Mouse (Mus musculus) liver, embryonic 12.5 days (tissue): Measurements from ENCODE around the gene Zfp618. TPM values are rescaled to one million over a fixed set of nuclear protein-coding genes. Genes with fewer than 3 reads are reported as not detected.
A peak's percentile ranks its signal among the peaks of the same experiment; 100 is the strongest.

Experiments used
- ATAC-seq: fragments of 200-750 bp; cut with Nextera tagmentation; 2 replicates; pipeline ENCODE4 v1.8.0; 2017; ENCODE audit warnings: moderate number of reproducible peaks, mild to moderate bottlenecking, moderate library complexity
- H3K27ac ChIP-seq: fragments of 300-500 bp; sonication (generic); 2 replicates; pipeline ENCODE4 v1.5.1; 2016; ENCODE audit warnings: mild to moderate bottlenecking
- H3K27me3 ChIP-seq: fragments of 300-500 bp; sonication (generic); replicated peaks from 2 replicates; pipeline ENCODE4 v1.6.1; 2016; ENCODE audit warnings: mild to moderate bottlenecking, moderate library complexity
- H3K36me3 ChIP-seq: fragments of 300-500 bp; sonication (generic); 2 replicates; pipeline ENCODE4 v1.6.1; 2016; ENCODE audit warnings: mild to moderate bottlenecking, moderate library complexity
- H3K4me1 ChIP-seq: fragments of 300-500 bp; sonication (generic); 2 replicates; pipeline ENCODE4 v1.6.1; 2016
- H3K4me2 ChIP-seq: fragments of 300-500 bp; sonication (generic); 2 replicates; pipeline ENCODE4 v1.6.1; 2016; ENCODE audit warnings: mild to moderate bottlenecking, moderate library complexity
- H3K4me3 ChIP-seq: fragments of 300-500 bp; sonication (generic); 2 replicates; pipeline ENCODE4 v1.5.1; 2016; ENCODE audit warnings: mild to moderate bottlenecking, moderate library complexity
- H3K9ac ChIP-seq: fragments of 300-500 bp; sonication (generic); 2 replicates; pipeline ENCODE4 v1.6.1; 2016; ENCODE audit warnings: mild to moderate bottlenecking, moderate library complexity
- H3K9me3 ChIP-seq: fragments of 300-500 bp; sonication (generic); replicated peaks from 2 replicates; pipeline ENCODE4 v1.6.1; 2016; ENCODE audit warnings: mild to moderate bottlenecking, moderate library complexity
- WGBS: fragments of 180-500 bp; shearing (Covaris S2); methylation state at CpG from one replicate; pipeline ENCODE4 v1.1.7; 2016; ENCODE audit not compliant: insufficient replicate concordance; 5-methylcytosine and 5-hydroxymethylcytosine counted together
- polyA plus RNA-seq: library from polyadenylated mRNA; unstranded; fragments of >200 nt; fragmentation: Nextera tagmentation; extraction: Ambion mirVana; gene quantifications from 2 replicates; pipeline ENCODE4 v1.2.1, GENCODE M21; 2016

The Zfp618 gene
- polyA plus RNA-seq, 1 experiment from 2014 or later = 5.8 TPM

DNA sequence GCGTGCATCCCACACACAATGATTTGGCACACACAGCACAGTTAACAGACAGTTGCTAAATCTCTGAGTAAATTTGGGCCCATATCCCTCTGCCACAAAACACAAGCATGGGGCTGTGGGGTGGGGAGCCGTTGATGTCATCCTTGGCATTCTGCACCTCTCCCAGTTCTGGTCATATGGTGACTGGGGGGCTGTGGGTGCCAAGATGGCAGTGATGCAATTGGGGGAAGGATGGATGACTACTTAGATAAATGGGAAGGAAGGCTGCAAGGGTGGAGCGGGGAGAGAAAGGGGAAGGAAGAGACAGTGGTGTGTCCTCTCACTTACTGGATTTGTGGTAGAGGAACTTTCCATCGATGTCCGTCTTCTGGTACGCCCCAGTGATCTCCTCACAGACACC, 185.8 kb downstream of the Zfp618 start:
- WGBS = 47% methylated on average over 6 of the region's 6 CpGs

DNA sequence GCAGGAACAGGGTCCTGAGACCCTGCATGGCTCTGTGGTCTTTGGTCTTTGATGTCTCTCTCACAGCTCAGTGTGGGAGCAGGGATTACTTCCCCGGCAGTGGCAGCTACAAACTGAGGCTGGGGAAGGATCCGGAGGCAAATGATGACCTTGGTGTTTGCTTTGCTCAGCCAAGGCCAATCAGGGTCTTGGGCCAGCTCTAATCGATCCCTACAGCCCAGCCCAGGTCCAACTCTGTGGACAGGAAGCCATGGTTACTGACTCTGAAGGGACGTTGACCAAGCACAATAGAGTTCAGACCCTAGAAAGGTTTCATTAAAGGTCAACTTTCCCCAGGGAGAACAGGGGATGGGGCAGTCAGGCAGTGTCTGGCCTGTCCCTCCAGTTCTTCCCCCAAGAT, 188.7 kb downstream of the Zfp618 start:
- no peaks in the 10 kb centered on the region for H3K9me3 ChIP-seq
- ATAC-seq = peak; percentile 61
- H3K27me3 ChIP-seq = no peaks in the 10 kb centered on the region
- H3K36me3 ChIP-seq = peaks cover 19% of the 10 kb centered on the region
- peak overlapping the region; percentile 46 for H3K4me3 ChIP-seq
- peak overlapping the region; percentile 56; the same call in 1 of the 2 replicates for H3K27ac ChIP-seq
- 0 out of 2 replicates have a peak overlapping the region, but pooled peaks have one; percentile 28 for H3K9ac ChIP-seq
- 0 out of 2 replicates have a peak, but pooled peaks cover 5% of the 10 kb centered on the region for H3K4me1 ChIP-seq
- WGBS = 36% methylated on average over 4 of the region's 4 CpGs
- 0 out of 2 replicates have a peak overlapping the region, but pooled peaks have one; percentile 54 for H3K4me2 ChIP-seq

More for the DNA sequence above, 185.8 kb downstream of the Zfp618 start:
- H3K36me3 ChIP-seq = peaks cover 38% of the 10 kb centered on the region
- peaks cover 5% of the 10 kb centered on the region for H3K9me3 ChIP-seq
- no peak overlapping the region for H3K9ac ChIP-seq
- no peaks in the 10 kb centered on the region for H3K27me3 ChIP-seq
- 0 out of 2 replicates have a peak, but pooled peaks cover 5% of the 10 kb centered on the region for H3K4me1 ChIP-seq
- no peak for ATAC-seq
- H3K4me2 ChIP-seq = peak overlapping the region; percentile 54
- H3K27ac ChIP-seq = no peak overlapping the region
- H3K4me3 ChIP-seq = no peak overlapping the region

DNA sequence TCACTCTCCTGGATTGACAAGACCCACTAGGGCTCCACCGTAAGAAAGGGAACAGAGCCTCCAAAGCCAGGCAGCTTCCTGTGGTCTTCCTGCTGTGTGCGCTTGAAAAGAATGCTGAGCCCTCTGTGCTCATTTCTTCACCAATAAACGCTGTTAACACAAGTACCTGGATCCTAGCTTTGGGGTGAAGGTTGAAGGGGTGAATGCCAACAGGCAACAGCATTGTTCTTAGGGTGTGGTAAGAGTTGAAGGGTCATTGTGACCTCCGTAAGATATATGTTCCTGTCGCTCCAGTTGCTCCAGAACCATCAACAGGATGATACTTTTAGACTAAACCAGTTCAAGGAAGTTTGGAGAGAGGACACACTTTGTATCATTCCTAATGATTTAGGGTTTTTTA, 189.3 kb downstream of the Zfp618 start, which contains the start of gene Ambp:
TSS of gene Ambp (minus strand) at position 101 of the 400 bp plus-strand sequence.
- peak within 1 kb of the TSS; percentile 54 for H3K4me2 ChIP-seq
- no peak for ATAC-seq
- WGBS = 36% methylated on average over 5 of the region's 5 CpGs
- H3K4me1 ChIP-seq = 0 out of 2 replicates have a peak, but pooled peaks cover 5% of the 10 kb centered on the region
- peak within 1 kb of the TSS; percentile 56; the same call in 1 of the 2 replicates for H3K27ac ChIP-seq
- H3K9ac ChIP-seq = 0 out of 2 replicates have a peak within 1 kb of the TSS, but pooled peaks have one; percentile 28
- H3K27me3 ChIP-seq = no peaks in the 10 kb centered on the region
- peak within 1 kb of the TSS; percentile 46 for H3K4me3 ChIP-seq
- H3K36me3 ChIP-seq = peaks cover 12% of the 10 kb centered on the region
- H3K9me3 ChIP-seq = no peaks in the 10 kb centered on the region

DNA sequence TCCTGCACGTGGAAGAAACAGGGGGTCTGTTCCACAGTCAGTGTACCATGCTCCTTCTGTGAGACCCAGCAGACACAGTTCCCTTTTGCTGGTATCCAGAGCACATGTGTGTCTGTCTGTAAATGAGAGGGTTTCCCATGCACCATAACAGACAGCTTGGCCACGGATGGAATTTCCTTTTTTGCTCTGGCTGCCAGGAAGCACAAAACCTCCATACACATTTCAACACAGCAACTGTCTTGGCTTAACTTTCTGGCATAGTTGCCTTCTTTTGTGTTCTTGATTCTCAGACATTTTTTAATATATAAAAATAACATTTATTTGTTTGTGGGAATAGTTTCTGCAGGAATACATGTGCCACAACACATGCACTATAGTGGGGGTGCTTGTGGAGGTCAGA, 190.2 kb downstream of the Zfp618 start:
- Histone ChIP-seq H3K9ac (no peak overlapping the region), H3K4me3 (no peak overlapping the region), H3K27ac (no peak overlapping the region; the same call in 1 of the 2 replicates), H3K36me3 (peaks cover 5% of the 10 kb centered on the region; the same call in 1 of the 2 replicates), H3K4me2 (no peak overlapping the region), H3K4me1 (0 out of 2 replicates have a peak, but pooled peaks cover 5% of the 10 kb centered on the region), H3K9me3 (no peaks in the 10 kb centered on the region), H3K27me3 (no peaks in the 10 kb centered on the region)
- no peak for ATAC-seq
- 29% methylated on average over 2 of the region's 2 CpGs for WGBS

DNA sequence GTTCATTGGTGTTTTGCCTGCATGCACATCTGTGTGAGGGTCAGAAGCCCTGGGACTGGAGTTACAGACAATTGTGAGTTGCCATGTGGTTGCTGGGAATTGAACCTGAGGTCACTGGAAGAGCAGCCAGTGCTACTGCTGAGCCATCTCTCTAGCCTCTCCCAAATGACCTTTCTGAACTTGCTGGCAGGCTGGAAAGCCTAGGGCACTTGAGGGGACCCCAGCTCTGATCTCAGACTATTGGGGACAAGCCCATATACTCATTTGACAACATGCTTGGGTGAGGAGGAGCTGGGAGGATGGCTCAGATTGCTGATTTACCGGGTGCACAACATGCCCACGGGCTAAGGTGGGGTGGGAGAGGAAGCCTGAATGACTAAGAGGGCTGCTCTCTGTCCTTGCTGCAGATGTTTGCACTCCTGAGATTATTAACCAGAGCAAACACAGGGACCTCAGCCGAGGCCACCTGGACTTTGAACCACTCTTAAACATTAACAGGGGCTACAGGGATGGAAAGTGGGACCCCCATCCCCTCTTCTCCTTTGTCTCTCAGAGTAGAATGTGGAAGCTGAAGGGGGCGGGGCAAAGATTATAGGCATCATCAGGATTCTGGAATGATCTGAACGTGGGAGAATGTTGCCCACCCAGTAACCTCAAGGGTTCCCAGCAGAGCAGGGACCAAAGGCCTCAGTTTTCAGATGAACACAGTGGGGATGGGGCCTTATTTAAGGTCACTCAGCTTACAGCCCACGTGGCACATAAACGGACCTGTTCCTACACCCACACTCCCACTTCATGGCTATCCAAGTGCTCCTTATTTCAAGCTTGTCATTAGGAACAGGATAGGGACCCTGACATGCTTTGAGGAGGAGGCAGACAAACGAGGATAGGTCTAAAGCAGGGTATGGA, 191.6 kb downstream of the Zfp618 start:
- no peaks in the 10 kb centered on the region for H3K36me3 ChIP-seq
- peak overlapping the region; percentile 38; the same call in 1 of the 2 replicates for H3K27ac ChIP-seq
- WGBS = 41% methylated on average over 8 of the region's 8 CpGs
- peak; percentile 71 for ATAC-seq
- no peaks in the 10 kb centered on the region for H3K27me3 ChIP-seq
- no peaks in the 10 kb centered on the region for H3K9me3 ChIP-seq
- H3K4me3 ChIP-seq = no peak overlapping the region
- no peak overlapping the region for H3K4me2 ChIP-seq
- no peak overlapping the region for H3K9ac ChIP-seq
- H3K4me1 ChIP-seq = 0 out of 2 replicates have a peak, but pooled peaks cover 5% of the 10 kb centered on the region

DNA sequence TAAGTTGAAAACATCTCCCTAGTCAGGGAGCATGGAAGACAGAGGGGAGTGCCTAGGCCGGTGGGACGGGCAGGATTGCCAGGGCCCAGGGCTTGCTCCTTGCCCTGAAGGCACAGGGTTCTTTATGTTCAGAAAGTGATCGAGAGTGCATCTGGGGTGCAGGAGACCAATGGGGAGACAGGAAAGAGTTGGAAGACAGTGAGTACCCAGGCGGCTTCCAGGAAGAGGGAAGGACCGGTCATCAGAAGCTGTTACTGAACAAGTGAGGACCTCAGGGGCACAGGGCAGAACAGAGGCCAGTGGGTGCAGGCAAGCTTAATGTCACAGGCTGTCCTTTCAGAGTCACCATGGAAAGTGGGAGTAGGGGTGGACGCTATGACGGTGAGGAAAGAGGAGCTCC, 192.8 kb downstream of the Zfp618 start:
- H3K27me3 ChIP-seq = no peaks in the 10 kb centered on the region
- H3K9me3 ChIP-seq = no peaks in the 10 kb centered on the region
- H3K27ac ChIP-seq = no peak overlapping the region
- no peak overlapping the region for H3K9ac ChIP-seq
- no peaks in the 10 kb centered on the region for H3K36me3 ChIP-seq
- WGBS = 75% methylated on average over 7 of the region's 7 CpGs
- no peak for ATAC-seq
- H3K4me1 ChIP-seq = 0 out of 2 replicates have a peak, but pooled peaks cover 5% of the 10 kb centered on the region
- H3K4me3 ChIP-seq = no peak overlapping the region
- H3K4me2 ChIP-seq = no peak overlapping the region

DNA sequence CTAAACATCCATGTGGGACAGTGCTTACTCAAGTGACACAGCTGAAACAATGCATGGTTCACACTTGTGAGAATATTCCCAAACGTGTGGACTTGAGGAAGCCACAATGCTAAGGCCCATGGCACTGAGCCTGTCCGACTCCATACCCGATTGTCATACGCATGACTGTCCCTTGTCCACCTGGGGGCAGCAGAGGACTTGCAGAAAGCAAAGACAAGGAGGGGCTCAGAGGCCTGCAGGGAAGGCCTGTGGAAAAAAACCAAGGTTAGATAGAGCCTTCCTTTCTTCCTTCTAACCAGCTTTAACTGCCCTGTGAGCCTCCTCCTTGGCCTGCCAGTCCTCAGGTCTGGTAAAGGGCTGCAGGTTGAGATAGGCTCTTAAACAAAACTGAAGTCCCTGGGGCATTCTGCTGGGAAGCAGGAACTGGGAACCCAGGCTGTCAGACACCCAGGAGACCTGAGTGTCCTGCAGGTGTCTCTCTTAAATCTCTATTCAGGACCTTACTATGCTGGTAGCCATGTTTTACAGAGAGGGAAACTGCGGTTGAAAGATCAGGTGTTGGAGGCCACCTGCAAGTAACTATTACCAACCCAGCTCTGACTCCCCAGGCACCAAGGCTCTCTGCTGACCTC, 193.7 kb downstream of the Zfp618 start:
- 13% methylated on average over 5 of the region's 5 CpGs for WGBS
- no peak overlapping the region for H3K4me2 ChIP-seq

DNA sequence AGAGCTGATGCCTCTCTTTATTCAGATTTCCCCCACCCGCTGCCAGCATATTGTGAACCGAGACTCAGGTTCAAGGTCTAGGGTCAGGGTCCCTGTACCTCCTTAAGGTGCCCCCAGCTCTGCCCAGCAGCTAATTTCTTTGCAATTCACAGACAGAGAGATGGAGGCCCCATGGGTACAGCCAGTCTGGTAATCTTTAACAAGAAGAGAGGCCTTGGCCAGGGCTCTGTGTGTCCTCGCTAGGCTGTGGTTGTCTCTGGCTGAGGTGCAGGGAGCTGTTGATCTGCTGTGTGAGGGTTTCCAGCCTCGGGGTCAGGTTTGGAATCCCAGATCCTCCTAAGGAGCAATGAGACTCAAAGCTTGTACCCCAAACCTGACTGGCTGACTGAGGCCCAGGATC, 200.3 kb downstream of the Zfp618 start:
- Histone ChIP-seq H3K36me3 (no peaks in the 10 kb centered on the region), H3K4me2 (no peak overlapping the region), H3K27ac (no peak overlapping the region), H3K4me3 (no peak overlapping the region), H3K4me1 (no peaks in the 10 kb centered on the region), H3K9ac (no peak overlapping the region), H3K27me3 (0 out of 2 replicates have a peak, but pooled peaks cover 2% of the 10 kb centered on the region), H3K9me3 (no peaks in the 10 kb centered on the region)
- no peak for ATAC-seq
- 71% methylated on average over 4 of the region's 4 CpGs for WGBS

More for the DNA sequence above, 193.7 kb downstream of the Zfp618 start:
- no peaks in the 10 kb centered on the region for H3K27me3 ChIP-seq
- no peak overlapping the region for H3K9ac ChIP-seq
- no peaks in the 10 kb centered on the region for H3K9me3 ChIP-seq
- H3K4me1 ChIP-seq = 0 out of 2 replicates have a peak, but pooled peaks cover 5% of the 10 kb centered on the region
- H3K4me3 ChIP-seq = no peak overlapping the region
- 0 out of 2 replicates have a peak, but pooled peaks have one; percentile 25 for ATAC-seq
- no peaks in the 10 kb centered on the region for H3K36me3 ChIP-seq
- H3K27ac ChIP-seq = 0 out of 2 replicates have a peak overlapping the region, but pooled peaks have one; percentile 6

DNA sequence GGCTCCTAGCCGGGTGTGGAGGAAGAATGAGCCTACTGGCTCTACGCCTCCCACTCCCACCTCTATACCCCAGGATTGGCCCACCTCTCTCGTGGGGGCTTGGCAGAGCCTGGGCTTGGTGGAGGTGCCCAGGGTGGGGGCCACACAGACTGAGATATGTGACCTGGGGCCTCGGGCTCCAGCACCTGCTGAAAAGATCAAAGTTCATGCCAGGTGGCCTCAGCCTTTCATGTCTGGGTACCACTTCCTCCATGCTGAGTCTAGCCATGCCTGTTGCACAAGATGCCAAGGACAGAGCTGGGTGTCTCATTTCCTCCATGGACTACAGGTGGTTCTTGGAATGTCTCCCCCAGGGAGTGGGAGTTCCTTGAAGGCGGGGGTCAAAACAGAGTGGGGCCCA, 200.9 kb downstream of the Zfp618 start:
- no peaks in the 10 kb centered on the region for H3K36me3 ChIP-seq
- no peak overlapping the region for H3K4me3 ChIP-seq
- H3K27me3 ChIP-seq = peaks cover 8% of the 10 kb centered on the region; the same call in 1 of the 2 replicates
- H3K9me3 ChIP-seq = no peaks in the 10 kb centered on the region
- no peak overlapping the region for H3K27ac ChIP-seq
- H3K4me2 ChIP-seq = no peak overlapping the region
- no peak for ATAC-seq
- no peaks in the 10 kb centered on the region for H3K4me1 ChIP-seq
- H3K9ac ChIP-seq = no peak overlapping the region
- 62% methylated on average over 5 of the region's 5 CpGs for WGBS

DNA sequence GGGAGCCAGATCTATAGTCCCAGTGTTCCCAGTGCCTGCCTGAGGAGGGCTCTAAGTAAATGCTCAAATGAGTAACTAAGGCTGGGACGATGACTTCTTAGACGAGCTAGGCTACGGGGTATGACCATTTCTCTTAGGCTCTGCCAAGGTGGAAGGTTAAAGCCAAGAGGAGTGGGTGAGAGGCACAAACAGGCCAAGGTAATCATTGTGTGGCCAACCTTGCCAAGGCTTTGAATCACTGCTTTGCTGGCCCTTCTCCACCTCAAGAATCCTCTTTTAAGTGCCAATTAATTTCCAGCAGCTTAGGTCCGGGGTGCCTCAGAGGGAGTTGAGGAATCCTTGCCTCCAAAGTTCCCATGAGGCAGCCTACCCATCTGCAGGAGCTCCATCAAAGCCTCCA, 204.7 kb downstream of the Zfp618 start:
- Histone ChIP-seq H3K9ac (no peak overlapping the region), H3K9me3 (no peaks in the 10 kb centered on the region), H3K27ac (no peak overlapping the region), H3K4me1 (no peaks in the 10 kb centered on the region; the same call in 1 of the 2 replicates), H3K36me3 (no peaks in the 10 kb centered on the region), H3K27me3 (peaks cover 14% of the 10 kb centered on the region; the same call in 1 of the 2 replicates), H3K4me2 (no peak overlapping the region), H3K4me3 (no peak overlapping the region)
- ATAC-seq = no peak
- WGBS = 70% methylated on average over 4 of the region's 4 CpGs

DNA sequence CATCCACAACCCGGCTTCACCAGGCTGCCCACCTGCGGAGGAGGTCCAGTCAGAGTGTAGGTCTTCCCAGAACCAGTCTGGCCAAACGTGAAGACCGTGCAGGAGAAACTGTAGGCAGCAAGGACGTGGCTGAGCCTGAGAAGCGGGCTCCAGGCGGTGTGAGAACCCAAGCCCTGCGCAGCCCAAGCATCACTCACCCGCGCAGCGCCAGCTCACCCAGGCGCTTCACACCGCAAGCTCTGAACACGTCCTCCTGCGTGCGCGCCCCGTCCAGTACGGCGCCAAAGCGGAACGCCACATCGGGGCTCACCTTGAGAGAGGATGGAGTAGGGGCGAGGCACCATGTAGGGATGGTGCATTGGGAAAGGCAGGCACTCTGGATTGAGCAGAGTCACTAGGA, 205.7 kb downstream of the Zfp618 start:
- ATAC-seq = no peak
- Histone ChIP-seq H3K27me3 (peaks cover 14% of the 10 kb centered on the region; the same call in 1 of the 2 replicates), H3K4me3 (peak overlapping the region; percentile 31), H3K36me3 (no peaks in the 10 kb centered on the region), H3K9me3 (no peaks in the 10 kb centered on the region), H3K27ac (no peak overlapping the region), H3K4me2 (peak overlapping the region; percentile 47), H3K4me1 (no peaks in the 10 kb centered on the region; the same call in 1 of the 2 replicates), H3K9ac (no peak overlapping the region)
- 28% methylated on average over 24 of the region's 24 CpGs for WGBS
